Mouse (Mus musculus): ENCODE data around the gene 1700113H08Rik. TPM values are rescaled to one million over a fixed set of nuclear protein-coding genes. Genes with fewer than 3 reads are reported as not detected.

The 1700113H08Rik gene
- polyA plus RNA-seq, 1 experiment = not detected

GRCm38 (mm10) chr10:87212854-87213253, 155.0 kb downstream of the 1700113H08Rik start:
- no peaks in the 10 kb centered on the region for H3K4me1 ChIP-seq (ENCODE audit: control insufficient read depth)
- no peaks in the 10 kb centered on the region for H3K27me3 ChIP-seq (ENCODE audit: control insufficient read depth)
- H3K9me3 ChIP-seq (ENCODE audit: control insufficient read depth, low read length) = peaks cover 3% of the 10 kb centered on the region; the same call in 1 of the 2 replicates
- no peak for TF ChIP-seq GATA1 (IDR thresholded peaks at IDR 0.05; ENCODE audit: low read length)
- no peak for TF ChIP-seq TAL1 (IDR thresholded peaks at IDR 0.05; ENCODE audit: low read length)
- no peak overlapping the region for H3K4me3 ChIP-seq (replicated peaks)
- no peaks in the 10 kb centered on the region for H3K36me3 ChIP-seq (ENCODE audit: control insufficient read depth)

DNA sequence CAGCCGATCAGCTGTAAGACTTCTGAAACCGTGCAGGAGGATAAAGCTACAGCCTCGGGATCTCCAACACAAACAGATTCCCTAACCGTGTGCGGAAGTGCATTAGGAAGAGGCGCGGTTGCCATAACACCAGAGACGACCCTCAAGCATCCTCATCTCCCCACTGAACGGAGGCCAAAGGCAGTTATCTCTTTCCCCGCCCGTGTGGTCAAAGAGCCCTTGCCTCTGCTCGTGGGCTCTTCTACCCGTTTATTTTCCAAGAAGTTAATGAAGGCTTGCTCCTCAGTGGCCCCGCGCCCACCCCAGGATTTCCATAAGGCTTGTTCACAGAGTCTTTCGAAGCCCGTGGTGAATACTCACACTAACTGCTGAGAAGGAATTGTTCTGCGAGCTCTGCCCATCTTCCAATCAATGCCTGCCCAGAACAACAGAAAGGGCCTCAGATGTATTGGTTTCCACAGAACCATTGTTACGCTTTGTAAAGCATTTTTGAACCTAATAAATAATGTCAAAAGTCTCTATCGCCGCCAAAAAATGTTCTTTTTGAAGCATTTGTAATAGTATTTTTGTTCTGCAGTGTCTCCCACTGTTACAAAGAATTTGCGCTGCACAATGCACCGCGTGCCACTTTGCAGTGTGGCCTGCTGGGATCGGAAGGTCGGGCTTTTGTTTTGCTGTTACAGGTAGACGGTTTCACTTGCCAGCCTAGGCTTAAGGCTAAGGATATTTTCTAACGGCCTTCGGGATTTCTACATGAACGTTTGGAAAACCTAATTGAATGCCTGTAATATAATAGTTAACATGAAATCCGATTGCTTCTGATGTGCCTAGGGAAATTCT, 172.4 kb downstream of the 1700113H08Rik start:
- no peaks in the 10 kb centered on the region for H3K36me3 ChIP-seq (ENCODE audit: control insufficient read depth)
- no peak overlapping the region for H3K4me3 ChIP-seq (replicated peaks)
- TF ChIP-seq TAL1 (IDR thresholded peaks at IDR 0.05; ENCODE audit: low read length) (no peak), GATA1 (IDR thresholded peaks at IDR 0.05; ENCODE audit: low read length) (no peak)
- H3K9me3 ChIP-seq (ENCODE audit: control insufficient read depth, low read length) = peaks cover 7% of the 10 kb centered on the region; the same call in 1 of the 2 replicates
- H3K4me1 ChIP-seq (ENCODE audit: control insufficient read depth) = no peaks in the 10 kb centered on the region
- no peaks in the 10 kb centered on the region for H3K27me3 ChIP-seq (ENCODE audit: control insufficient read depth)

- H3K27me3 ChIP-seq (ENCODE audit: control insufficient read depth) = no peaks in the 10 kb centered on the region
- peaks cover 5% of the 10 kb centered on the region; the same call in 1 of the 2 replicates for H3K9me3 ChIP-seq (ENCODE audit: control insufficient read depth, low read length)
- no peaks in the 10 kb centered on the region for H3K4me1 ChIP-seq (ENCODE audit: control insufficient read depth)
- H3K36me3 ChIP-seq (ENCODE audit: control insufficient read depth) = no peaks in the 10 kb centered on the region
- TF ChIP-seq GATA1 (IDR thresholded peaks at IDR 0.05; ENCODE audit: low read length) = no peak
- TF ChIP-seq TAL1 (IDR thresholded peaks at IDR 0.05; ENCODE audit: low read length) = no peak
- no peak overlapping the region for H3K4me3 ChIP-seq (replicated peaks)
Measured at GRCm38 (mm10) chr10:87239332-87240008, 181.6 kb downstream of the 1700113H08Rik start.

GRCm38 (mm10) chr10:87271724-87272123, 213.9 kb downstream of the 1700113H08Rik start:
- H3K4me1 ChIP-seq (ENCODE audit: control insufficient read depth) = no peaks in the 10 kb centered on the region
- H3K36me3 ChIP-seq (ENCODE audit: control insufficient read depth) = no peaks in the 10 kb centered on the region
- H3K9me3 ChIP-seq (ENCODE audit: control insufficient read depth, low read length) = no peaks in the 10 kb centered on the region
- H3K4me3 ChIP-seq (replicated peaks) = no peak overlapping the region
- H3K27me3 ChIP-seq (ENCODE audit: control insufficient read depth) = no peaks in the 10 kb centered on the region
- TF ChIP-seq GATA1 (IDR thresholded peaks at IDR 0.05; ENCODE audit: low read length) (no peak), TAL1 (IDR thresholded peaks at IDR 0.05; ENCODE audit: low read length) (no peak)

DNA sequence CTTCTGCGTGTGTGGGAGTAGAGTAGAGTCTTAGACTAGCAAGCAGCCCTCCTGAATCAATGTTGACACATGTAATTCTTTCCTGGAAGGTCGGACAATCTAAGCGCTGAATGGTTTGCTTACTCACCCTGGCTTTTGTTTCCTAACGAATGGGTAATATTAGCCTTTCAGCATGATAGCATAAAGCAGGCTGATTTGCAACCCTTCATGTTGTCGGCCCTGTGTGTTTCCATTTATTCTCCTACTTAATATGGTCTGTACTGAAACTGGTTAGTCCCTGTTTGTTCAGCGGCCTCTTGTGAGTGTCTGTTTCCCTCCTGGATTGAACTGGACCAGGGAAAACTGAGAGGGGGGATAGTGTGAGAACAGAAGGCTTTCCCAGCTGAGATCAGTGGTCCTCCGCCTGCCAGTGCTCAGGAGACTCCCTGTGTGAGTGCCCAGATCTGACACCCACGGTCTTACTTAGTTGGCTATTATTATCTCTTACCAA, 214.3 kb downstream of the 1700113H08Rik start:
- H3K4me3 ChIP-seq (replicated peaks) = no peak overlapping the region
- H3K4me1 ChIP-seq (ENCODE audit: control insufficient read depth) = no peaks in the 10 kb centered on the region
- no peaks in the 10 kb centered on the region for H3K36me3 ChIP-seq (ENCODE audit: control insufficient read depth)
- no peaks in the 10 kb centered on the region for H3K9me3 ChIP-seq (ENCODE audit: control insufficient read depth, low read length)
- no peak for TF ChIP-seq GATA1 (IDR thresholded peaks at IDR 0.05; ENCODE audit: low read length)
- TF ChIP-seq TAL1 (IDR thresholded peaks at IDR 0.05; ENCODE audit: low read length) = no peak
- no peaks in the 10 kb centered on the region for H3K27me3 ChIP-seq (ENCODE audit: control insufficient read depth)

DNA sequence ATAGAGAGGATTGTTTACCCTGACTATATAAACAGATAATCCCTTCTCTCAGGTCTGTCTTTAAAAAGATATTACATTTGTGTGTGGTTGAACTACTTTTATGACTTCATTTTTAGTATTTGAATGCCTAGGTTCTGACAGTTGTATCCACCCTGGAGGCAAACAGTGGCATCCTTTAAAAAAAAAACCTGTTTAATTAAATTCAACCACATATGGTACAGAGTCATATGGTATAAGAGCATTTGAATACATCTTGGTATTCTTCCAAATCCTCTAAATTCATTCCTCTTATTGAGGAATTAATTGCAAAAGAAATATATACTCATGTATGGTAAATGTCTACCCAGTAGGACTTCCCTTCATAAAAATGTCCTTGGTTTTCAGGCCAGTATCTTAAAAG, 217.2 kb downstream of the 1700113H08Rik start:
- no peaks in the 10 kb centered on the region for H3K36me3 ChIP-seq (ENCODE audit: control insufficient read depth)
- TF ChIP-seq TAL1 (IDR thresholded peaks at IDR 0.05; ENCODE audit: low read length) = no peak
- no peak for TF ChIP-seq GATA1 (IDR thresholded peaks at IDR 0.05; ENCODE audit: low read length)
- H3K9me3 ChIP-seq (ENCODE audit: control insufficient read depth, low read length) = no peaks in the 10 kb centered on the region
- H3K4me1 ChIP-seq (ENCODE audit: control insufficient read depth) = no peaks in the 10 kb centered on the region
- H3K27me3 ChIP-seq (ENCODE audit: control insufficient read depth) = no peaks in the 10 kb centered on the region
- H3K4me3 ChIP-seq (replicated peaks) = no peak overlapping the region

Other genes with a start within 250 kb of the 1700113H08Rik start
- 0.06 and 0.17 TPM in 2 replicates for gene Stab2, start 50.0 kb upstream of the 1700113H08Rik start, polyA plus RNA-seq (2012)